Mouse (Mus musculus) testis, adult 2 months (tissue): Measurements from ENCODE around the gene Agl.

Experiments
- CTCF ChIP-seq: fragments of 200-500 bp; IDR thresholded peaks from 2 replicates; pipeline ENCODE4 v1.5.1; 2012; ENCODE audit warnings: low read depth, mild to moderate bottlenecking, inconsistent platforms, low read length, moderate library complexity; ENCODE audit not compliant: control insufficient read depth, insufficient read depth, insufficient replicate concordance
- POLR2A ChIP-seq: fragments of 200-500 bp; IDR thresholded peaks from 2 replicates; pipeline ENCODE4 v1.6.1; 2012; ENCODE audit warnings: low read depth, mild to moderate bottlenecking, inconsistent platforms, low read length, moderate library complexity; ENCODE audit not compliant: control insufficient read depth

- no peak for TF ChIP-seq CTCF
- TF ChIP-seq POLR2A, result no peak
Measured at GRCm38 (mm10) chr3:116752818-116753217, 55.1 kb downstream of the Agl start.
